Comparison of ENCODE assay signal across 8 mouse cellular contexts in genomic region chr16:38088629-38089446, GRCm38 (mm10). TPM values are rescaled to one million over a fixed set of nuclear protein-coding genes. Genes with fewer than 3 reads are reported as not detected.
DNase-seq lines count a peak whose midpoint lies in the region; ATAC-seq lines count a peak whose summit lies in the region.

TSS of gene Gsk3b (plus strand) at chr16:38089001.

- H3K9ac ChIP-seq in hindbrain, embryonic 16.5 days (ENCODE audit: low read depth, low read length) = peak within 1 kb of the TSS; percentile 100

- H3K36me3 ChIP-seq in hindbrain, embryonic 16.5 days (ENCODE audit: control insufficient read depth, insufficient read depth, low read length) = no peaks in the 10 kb centered on the region
- H3K36me3 ChIP-seq in macrophage (ENCODE audit: inconsistent target) = no peaks in the 10 kb centered on the region

- peaks cover 6% of the 10 kb centered on the region for H3K4me1 ChIP-seq in hindbrain, embryonic 16.5 days (ENCODE audit: control insufficient read depth, insufficient read depth, low read depth, low read length)

- no peaks in the 10 kb centered on the region for H3K27me3 ChIP-seq in hindbrain, embryonic 16.5 days (replicated peaks; ENCODE audit: control insufficient read depth, insufficient read depth, low read length)

- peak; percentile 96 for DNase-seq in WW6 (ENCODE audit: low read depth, low spot score)
- peak; percentile 98 to 99 for DNase-seq in cerebellum, postnatal 4 days (ENCODE audit: low spot score in 2 of 2)
- peak; percentile 99 for DNase-seq in gastrocnemius, adult 18-20 months (ENCODE audit: low spot score)
- DNase-seq in left cerebral cortex, adult 18-20 months (ENCODE audit: low spot score in 2 of 2) = peak; percentile 99 to 100
- DNase-seq in right cerebral cortex, adult 18-20 months = peak; percentile 100
- DNase-seq in urinary bladder, postnatal 10 days (ENCODE audit: low spot score) = peak; percentile 99

- H3K4me2 ChIP-seq in hindbrain, embryonic 16.5 days (ENCODE audit: low read length) = peak within 1 kb of the TSS; percentile 82

- peaks cover 40% of the 10 kb centered on the region for H3K79me2 ChIP-seq in macrophage (ENCODE audit: inconsistent target)

- H3K27ac ChIP-seq in hindbrain, embryonic 16.5 days (ENCODE audit: low read depth, low read length) = peak within 1 kb of the TSS; percentile 100
- H3K27ac ChIP-seq in macrophage = peak within 1 kb of the TSS; percentile 93

- peak within 1 kb of the TSS; percentile 97 for H3K4me3 ChIP-seq in hindbrain, embryonic 16.5 days (ENCODE audit: low read length)
- peak within 1 kb of the TSS; percentile 94 for H3K4me3 ChIP-seq in macrophage (ENCODE audit: inconsistent target)

- 0% methylated on average over 62 of the region's 69 CpGs for WGBS in hindbrain, embryonic 16.5 days
- 2% methylated on average over 69 of the region's 69 CpGs for WGBS in macrophage (ENCODE audit: missing documents)

- peak; percentile 95 for ATAC-seq in hindbrain, embryonic 16.5 days

- H3K9me3 ChIP-seq in hindbrain, embryonic 16.5 days (ENCODE audit: control insufficient read depth, low read length) = no peaks in the 10 kb centered on the region

RNA-seq across cellular contexts. Expression of gene Gsk3b, which starts in this region (rescaled TPM):
- 10 to 100 TPM; 58.8 to 66.5 TPM for total RNA-seq in gastrocnemius, adult 18-20 months (2021)
- polyA plus RNA-seq in hindbrain, embryonic 16.5 days (2015; fragmentation: Nextera tagmentation; extraction: Ambion mirVana) = 123 and 131 TPM in 2 replicates
- 100 to 1,000 TPM; 172 TPM for total RNA-seq in left cerebral cortex, adult 18-20 months (2021)
- 100 to 1,000 TPM in 23 of 26 experiments, 10 to 100 TPM in 3; 89.0 to 203 (median 163) TPM for total RNA-seq in macrophage (2018; cell fraction: chromatin; rRNA removed)
- total RNA-seq in macrophage (2018; cell fraction: cytosol; rRNA removed) = 10 to 100 TPM; 60.3 to 87.0 (median 71.8) TPM
- 100 to 1,000 TPM in 15 of 26 experiments, 10 to 100 TPM in 11; 77.4 to 155 (median 101) TPM for total RNA-seq in macrophage (2018; cell fraction: nucleus; rRNA removed)
- polyA plus RNA-seq in macrophage (2018) = 31.4 to 45.3 TPM (median 38.2 TPM) in 3 replicates

Comparison
In these comparisons a context has a peak if more than half of its experiments do, and no peak if none do; other contexts are left out.
1. Peak in every context shown above with its lines: DNase-seq, ATAC-seq, H3K4me3 ChIP-seq and H3K27ac ChIP-seq.